Mouse (Mus musculus) C2C12 (cell line): ENCODE results near the gene Cntnap2.

Experiments
- CEBPB ChIP-seq: IDR thresholded peaks from one replicate; pipeline ENCODE4 v1.6.1; 2011; ENCODE audit warnings: low read depth, mild to moderate bottlenecking, control low read depth, moderate library complexity
- CTCF ChIP-seq: IDR thresholded peaks from one replicate; pipeline ENCODE4 v1.5.1; 2011; ENCODE audit not compliant: control insufficient read depth, insufficient read depth, insufficient read length
- MAX ChIP-seq: IDR thresholded peaks from one replicate; pipeline ENCODE4 v1.6.1; 2011; ENCODE audit warnings: mild to moderate bottlenecking, control low read depth
- MYOD1 ChIP-seq: IDR thresholded peaks from one replicate; pipeline ENCODE4 v1.6.1; 2011; ENCODE audit warnings: low read depth; ENCODE audit not compliant: control insufficient read depth, insufficient read length
- MYOG ChIP-seq: IDR thresholded peaks from one replicate; pipeline ENCODE4 v1.6.1; 2011; ENCODE audit not compliant: control insufficient read depth, insufficient read length; ENCODE audit errors: extremely low read depth
- USF1 ChIP-seq: IDR thresholded peaks from one replicate; pipeline ENCODE4 v1.6.1; 2011; ENCODE audit warnings: low read depth, mild to moderate bottlenecking, control low read depth, moderate library complexity

GRCm38 (mm10) chr6:47272606-47273575 is 2213.7 kb downstream of the Cntnap2 start:
- no peak for TF ChIP-seq CTCF
- TF ChIP-seq CEBPB, result no peak
- no peak for TF ChIP-seq MYOD1
- no peak for TF ChIP-seq MAX
- TF ChIP-seq USF1, result no peak
- TF ChIP-seq MYOG, result no peak
